Mouse (Mus musculus) cerebellum, adult 9-10 months (tissue): ENCODE results near the gene Col19a1.

ENCODE experiments used
- DNase-seq: peaks from one replicate; pipeline ENCODE4 v3.0.0; 2022

Gene Col19a1

DNA sequence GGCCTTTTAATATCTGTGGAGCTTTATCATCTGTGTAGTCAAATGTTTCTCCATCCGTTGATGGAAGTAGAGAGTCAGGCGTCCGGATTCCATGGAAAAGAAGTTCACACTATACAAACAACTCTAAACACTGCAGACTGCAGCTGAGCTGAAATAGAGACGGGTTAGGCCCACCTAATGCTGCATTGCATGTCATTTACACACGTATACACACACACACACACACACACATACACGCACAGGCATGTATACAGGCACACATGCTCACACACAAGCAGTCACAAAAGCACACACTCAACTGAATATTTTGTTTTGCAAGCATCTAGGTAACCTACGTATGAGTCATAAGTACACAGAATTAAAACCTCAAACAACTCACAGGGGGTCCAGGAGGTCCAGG, 284.2 kb downstream of the Col19a1 start:
- DNase-seq: no peak

DNA sequence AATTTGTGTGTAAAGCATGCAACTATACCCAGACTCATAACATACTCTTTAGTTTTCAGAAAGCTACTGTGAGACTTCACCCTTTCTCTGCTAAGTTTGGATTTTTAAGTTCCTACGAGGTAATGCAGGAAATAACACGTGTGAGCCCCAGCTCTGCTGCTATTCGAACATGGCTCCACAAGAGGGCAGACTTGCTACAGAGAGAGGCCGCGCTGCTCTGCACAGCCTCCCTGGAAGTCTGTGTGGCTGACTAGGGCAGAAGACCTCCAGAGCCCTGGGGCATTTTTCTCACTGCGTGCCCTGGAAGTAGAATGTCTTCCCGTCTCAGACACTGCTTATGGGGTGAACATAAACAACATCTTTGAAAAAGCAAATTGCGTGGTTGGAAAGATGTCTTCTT, 284.6 kb downstream of the Col19a1 start:
- DNase-seq: peak; percentile 14

DNA sequence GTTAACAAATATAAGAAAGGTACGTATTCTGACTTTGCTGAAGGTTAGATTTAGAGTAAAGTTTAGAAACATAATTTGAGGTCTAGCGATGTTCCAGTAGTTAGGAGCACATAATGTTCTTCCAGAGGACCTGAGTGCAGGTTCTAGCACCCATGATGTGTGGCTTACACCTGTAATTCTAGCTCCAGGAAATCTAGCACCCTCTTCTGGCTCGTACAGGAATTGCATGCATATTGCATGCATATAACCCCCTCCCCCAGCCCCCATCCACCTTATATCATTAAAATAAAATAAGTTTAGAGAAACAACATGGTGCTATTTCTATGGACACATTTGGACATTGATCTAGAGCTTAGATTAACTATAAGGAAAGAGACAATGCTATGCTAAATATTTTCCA, 286.6 kb downstream of the Col19a1 start:
- no peak for DNase-seq

DNA sequence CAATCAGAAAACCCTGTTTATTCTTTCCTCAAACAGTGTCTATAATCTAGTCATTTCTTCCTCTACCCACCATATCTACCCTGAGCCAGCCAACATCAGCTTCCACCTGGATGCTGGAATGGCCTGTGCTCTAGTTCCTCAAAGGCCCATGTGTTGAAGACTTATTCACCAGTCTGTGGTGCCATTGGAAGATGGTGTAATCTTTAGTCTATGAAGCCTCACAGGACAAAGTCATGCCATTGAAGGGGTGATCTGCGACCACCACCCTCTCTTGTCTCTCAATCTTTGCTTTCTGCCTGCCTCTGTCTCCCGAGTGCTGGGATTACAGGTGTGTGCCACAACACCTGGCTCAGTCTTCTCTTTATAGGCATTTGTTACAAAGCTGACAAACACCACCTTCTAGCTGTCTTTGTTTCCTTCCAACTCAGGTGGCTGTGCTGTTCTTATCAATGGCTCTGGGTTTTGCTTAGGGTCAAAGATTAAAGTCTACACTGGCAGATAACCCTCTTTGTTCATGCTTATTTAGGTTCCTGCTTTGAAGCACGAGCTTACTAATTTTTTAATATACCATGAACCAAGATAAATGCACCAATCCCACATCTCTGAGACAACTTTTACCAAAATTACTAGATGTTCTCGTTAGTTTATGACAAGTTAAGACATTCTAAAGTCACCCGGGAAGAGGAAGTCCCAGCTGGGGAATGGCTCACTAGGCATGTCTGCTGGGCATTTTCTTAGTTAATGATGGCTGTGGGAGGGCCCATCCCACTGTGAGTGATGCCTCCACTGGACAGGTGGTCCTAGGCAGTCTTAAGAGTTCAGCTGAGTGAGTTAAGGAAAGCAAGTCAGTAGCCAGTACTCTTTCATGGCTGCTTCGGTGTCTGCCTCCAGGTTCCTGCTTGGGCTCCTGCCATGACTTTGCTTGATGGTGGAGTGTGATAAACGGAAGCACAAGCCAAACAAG, 292.0 kb downstream of the Col19a1 start:
- DNase-seq: no peak

DNA sequence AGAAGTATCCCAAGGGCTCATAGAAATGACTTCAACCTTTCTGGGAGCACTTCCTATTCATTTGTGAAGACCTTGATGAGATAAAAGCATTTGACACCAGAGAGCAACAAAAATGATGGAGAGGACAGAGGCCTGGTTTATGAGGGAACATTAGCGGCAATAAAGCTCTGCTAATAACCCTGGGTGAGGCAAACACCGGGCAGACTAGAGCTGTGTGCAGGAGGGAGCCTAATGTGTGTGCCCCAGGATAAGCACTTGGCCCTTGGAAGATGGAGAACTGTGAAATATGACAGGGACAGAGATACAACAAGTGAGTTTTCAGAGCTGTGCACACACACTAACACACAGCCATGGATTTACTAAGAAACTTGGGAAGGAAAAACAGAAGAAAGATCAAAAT, 294.8 kb downstream of the Col19a1 start:
- DNase-seq: no peak

DNA sequence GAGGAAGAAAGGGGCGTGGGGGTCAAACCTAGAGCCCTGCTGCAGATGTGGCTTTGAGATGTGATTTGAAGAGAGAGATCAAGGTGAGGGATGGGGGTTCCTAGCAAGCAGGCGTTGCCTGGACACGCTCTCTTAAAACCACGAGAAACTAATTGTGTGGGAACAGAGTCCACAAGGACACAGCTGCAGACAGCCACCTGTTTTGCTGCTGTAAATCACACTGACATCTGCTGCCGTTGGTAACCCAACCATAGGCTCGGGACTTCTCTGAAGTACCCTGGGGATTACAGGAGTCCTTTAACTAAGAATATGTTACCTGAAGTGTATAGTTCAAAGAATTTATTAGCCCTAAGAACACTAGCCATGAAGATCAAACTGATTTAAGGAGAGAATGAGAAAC, 300.9 kb downstream of the Col19a1 start:
- DNase-seq: no peak

DNA sequence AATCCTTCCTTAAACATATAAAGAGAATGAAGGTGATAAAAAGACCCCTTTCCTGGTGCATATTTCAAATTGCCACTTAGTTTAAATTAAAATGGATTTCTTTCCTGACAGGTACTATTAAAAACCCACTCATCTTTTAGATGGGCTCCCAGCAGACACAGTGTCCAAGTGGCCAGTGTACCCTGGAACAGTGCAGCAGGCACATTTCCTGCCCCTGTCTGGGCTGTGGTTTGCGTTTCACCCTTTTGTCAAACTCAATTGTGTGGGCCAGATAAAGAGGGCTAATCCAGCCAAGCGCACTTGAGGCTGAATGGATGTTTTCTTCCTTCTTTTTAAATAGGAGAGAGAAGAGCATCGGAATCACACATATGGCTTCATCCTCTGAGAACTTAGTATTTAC, 320.2 kb downstream of the Col19a1 start:
- no peak for DNase-seq

DNA sequence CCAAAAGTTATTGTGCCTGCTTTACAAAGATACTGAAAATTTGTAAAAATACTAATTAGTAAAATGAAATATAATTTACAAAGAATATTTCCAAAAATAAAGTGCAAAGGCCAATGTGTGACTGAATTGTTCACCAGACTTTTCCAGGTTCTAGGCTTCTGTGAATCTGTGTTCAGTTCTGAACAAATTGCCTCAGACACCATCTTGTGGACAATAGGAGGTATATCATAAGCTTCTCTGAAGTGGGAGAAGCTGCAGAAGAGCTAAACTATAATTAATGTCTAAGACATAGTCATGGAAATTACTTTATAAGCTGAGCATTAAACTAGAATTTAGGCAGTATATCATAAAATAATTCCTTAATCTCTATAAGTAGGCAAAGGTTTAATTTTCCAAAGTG, 326.1 kb downstream of the Col19a1 start:
- DNase-seq: no peak

DNA sequence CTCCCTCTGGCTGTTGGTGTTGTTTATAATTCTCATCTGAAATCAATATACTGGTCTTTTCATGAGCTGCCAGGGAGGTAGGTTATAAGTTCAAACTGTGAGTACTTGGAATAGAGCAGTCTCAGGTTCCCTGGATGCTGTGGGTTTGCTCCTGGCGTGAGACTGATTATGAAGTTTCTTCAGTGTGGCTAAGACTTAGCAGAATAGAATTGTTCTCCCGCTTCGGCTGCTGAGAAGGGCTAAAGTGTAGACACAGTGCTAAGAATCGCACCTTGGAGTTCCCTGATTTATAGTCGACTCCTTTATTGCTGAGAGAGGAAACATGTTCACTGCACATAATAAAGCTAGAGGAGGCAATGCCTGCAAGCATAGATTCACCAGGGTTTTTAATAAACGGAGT, 327.9 kb downstream of the Col19a1 start:
- DNase-seq: no peak

DNA sequence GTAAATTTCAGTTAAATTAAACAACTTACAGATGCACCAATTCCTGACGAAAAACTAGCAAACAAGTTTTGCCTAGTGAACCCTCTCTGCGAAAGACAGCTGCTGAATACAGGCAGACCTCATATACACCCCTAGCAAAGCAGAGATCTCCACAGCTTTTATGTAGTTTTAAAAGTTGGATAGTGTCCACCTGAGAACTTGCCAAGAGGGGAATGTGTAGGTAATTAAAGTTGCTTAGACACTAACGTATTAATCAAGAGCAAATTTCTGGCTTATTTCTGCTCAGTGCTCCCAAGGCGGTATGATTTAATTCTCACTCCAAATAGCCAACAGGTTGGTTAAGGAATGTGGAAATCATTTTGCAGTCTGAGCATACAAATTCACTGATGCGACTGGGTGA, 329.3 kb downstream of the Col19a1 start:
- no peak for DNase-seq

DNA sequence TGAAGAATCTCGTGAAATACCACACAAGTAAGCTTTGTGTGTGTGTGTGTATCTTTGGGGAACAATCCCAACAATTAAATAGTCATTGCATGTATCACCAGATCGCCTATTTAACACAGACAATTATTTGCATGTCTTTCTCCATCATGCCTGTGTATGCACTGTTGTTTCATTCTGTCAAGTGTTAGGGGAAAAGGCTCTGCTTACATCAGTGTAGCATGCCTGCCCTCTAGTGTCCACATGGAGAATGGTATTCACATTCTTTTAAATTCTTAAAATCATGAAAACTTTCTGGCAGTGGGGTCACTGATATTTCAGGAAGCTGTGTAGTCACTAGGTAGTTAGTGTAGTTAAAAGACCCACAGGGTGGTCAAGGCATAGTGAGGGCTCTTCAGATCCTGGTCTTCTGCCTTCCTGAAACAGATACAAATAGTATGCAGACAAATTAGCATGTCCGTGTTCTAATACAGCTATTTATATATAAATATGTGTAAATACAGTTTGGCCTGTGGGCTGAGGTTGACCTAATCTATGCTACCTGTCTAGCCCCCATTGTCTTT, 338.1 kb downstream of the Col19a1 start:
- peak; percentile 86 for DNase-seq

DNA sequence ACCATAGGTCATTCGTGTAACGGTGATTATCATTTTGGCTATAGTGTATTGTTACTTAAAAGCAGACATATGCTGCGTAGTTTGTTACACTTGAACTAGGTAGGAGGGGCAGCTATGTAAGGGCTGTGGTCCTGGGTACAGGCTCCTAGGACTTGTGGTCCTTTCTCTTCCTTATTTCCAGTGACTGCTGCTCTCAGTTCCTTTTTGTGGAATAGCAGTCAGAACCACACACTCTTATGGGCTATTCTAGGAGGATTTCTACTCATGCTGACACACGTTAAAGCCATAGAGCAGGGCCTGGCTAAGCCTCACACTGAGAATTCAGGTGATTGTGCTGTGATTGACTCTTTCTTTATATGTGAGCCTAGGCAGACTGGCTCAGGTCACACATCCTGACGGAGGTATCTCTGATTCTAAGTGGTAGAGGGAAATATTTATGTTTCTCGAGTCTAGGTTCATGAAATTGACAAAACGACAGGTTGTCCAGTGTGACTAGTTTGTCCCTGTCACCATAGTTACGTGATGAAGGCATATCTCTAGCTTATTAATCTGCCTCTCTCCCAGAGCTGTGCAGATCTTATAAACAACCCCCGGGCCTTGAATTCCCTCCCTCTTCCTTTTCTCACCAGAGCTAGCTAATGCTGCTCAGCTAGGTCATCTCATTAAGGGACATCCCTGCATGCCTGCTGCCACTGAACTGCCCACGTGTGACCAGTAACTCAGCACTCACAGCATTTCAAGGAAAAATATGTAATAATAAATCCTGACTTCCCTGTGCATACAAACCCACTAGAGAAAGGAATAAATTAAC, 338.8 kb downstream of the Col19a1 start:
- DNase-seq: no peak

DNA sequence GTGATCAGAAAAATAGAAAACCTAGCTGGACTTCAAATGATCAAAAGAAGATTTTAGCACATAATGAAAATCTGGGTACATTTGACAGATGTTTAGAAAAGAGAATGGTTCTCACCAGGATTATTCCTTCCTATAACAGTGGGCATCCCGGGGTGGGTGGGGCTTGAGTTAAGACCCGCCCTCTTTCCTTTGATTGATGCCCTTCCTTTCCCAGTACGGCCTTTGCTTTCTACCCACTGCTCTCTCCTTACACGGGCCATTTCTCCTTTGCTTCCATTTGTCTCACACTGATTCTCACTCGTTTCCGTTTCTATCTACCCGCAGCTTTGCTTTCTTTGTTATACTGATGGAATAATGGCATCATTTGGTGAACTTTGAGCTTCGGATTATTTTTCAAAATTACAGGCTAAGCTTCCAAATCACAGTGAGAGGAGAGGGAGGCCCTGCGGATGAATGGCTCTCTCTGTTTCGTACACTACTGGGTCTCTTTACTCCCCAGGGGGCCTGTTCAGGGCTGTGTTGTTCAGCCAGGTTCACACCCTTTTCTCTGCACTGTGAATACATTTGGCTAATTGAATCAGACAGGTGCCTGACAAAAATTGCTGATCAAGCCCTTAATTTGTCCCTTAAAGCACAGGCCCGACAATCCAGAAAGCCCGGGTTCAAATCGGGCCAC, 341.4 kb downstream of the Col19a1 start:
- no peak for DNase-seq

DNA sequence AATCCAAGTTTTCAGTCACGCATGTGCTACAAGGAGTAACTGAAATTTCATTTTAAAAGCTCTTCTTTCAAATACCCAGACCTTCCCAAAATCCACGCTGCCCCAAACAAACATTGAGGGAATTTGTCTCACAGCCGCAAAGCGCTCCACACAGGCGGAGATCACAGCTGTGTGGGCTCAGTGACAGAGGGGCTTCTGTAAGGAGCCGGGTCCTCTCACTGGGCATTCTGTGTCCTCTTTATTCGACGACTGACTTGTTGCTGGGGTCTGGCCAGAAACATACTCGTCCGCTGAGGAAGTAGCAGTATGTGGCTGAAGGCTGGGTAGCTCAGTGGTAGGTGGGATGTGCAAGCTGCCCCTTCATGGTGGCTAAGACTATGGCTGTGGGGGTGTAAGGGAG, 342.3 kb downstream of the Col19a1 start:
- no peak for DNase-seq

DNA sequence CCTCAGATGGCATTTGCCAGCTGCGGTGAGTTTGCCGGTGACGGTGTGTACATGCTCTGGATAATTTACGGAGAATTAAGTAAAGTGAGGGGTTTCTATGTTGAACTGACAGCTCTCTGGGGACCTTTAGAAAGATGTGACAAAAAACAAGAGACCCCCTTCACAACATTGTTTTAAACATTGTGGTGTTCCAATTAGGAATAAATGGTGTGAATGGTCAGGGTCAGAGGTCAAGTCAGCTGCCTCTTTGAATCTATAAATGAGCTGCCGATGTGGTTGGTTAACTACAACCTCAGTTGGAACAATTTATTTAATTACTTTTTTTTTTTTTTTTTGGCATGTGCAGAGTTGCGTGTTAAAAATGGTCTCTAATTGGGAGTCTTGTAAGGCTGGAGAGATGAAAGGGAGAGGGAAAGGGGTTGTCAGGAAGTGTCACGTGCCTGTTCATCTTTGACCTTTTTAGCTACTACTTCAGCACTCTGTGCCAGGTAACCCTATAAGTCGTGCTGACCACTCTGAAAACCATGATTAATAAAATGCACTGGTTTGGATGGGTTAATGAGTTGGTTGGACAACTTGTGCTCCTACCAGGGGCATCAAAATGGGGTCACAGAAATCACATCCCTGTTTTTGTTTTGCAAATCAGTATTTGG, 347.1 kb downstream of the Col19a1 start:
- DNase-seq: no peak

DNA sequence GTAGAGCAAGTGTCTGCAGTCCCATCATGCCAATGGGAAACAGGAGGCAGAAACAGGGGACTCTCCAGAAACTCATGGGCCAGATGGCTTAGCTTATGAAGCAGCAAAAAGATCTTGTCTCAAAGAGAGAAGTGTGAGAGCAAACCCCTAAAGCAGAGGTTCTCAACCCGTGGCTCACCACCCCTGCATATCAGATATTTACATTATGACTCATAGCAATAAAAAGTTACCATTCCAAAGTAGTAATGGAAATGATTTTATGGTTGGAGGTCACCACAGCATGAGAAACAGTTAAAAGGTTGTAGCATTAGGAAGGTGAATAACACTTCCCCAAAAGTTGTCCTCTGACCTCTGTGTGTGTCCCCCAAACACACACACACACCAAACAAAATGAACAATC, 350.9 kb downstream of the Col19a1 start:
- no peak for DNase-seq

DNA sequence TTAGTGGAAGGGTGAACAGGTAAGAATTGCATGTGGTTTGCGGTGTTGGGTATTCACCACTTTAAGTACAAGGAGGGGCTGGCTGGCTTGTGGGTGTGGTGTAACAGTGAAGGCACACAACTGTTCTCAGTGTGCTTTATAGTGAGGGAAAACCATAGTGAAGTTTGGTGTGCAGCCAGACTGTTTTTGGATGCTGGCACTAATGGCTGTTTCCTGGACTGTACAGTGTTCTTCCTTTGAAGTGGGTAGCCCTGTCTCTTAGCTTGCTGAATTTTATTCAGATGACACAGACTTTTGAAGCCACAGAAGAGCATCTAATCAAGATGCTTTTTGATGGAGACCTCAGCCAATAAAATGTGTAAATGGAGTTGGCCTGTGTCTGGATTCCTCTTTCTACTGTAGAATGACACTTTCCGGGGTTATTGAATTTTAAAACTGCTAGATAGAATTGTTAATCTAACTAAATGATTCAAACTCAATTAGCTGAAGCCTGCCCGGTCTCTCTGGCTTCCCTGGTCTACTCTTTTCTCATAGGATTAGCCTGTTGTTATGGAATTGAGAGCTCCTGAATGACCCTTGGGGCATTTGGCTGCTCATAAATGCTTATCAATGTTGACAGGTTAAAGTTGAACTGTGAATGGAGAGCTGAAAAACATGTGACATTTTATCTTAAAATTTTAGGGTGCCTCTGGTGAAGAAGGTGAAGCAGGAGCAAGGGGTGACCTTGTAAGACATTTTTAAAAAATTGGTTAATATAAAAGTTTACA, 355.6 kb downstream of the Col19a1 start:
- DNase-seq: no peak

DNA sequence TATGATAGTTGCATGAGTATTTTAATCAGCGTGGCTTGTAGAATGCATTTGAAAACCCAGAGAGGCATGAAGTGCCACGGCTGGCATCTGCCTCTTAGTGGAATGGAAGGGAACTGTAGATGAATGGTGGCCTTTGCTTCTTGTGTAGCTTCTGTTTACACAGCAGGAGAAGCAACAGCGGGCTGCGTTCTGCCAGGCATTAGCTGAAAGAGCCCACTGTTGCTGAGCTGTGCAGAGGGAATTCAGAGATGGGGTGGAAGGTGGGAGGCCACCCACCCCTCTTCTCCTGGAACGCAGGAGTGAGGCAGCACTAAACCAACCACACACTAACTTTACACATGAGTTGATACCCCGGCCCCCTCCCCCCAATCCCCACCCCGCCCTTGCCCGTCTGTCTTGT, 356.8 kb downstream of the Col19a1 start:
- DNase-seq: peak; percentile 41

DNA sequence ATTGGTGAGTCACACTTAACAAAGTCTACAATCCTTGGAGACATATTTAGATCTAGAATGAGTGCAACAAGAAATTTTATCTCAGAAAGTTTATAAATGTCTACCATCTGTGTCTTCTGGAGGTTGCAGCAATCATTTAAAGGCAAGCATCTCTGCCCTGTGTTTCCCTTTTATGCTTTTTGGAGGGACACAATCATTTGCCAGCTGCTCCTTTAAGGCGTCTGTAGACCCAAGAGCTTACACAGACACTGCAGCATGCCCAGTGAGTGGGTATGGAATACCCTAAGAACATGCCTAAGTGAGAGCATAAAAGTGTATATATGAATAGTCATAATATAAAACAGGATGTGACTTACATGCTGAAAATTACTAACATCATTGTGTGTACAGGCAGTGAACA, 357.7 kb downstream of the Col19a1 start:
- no peak for DNase-seq

DNA sequence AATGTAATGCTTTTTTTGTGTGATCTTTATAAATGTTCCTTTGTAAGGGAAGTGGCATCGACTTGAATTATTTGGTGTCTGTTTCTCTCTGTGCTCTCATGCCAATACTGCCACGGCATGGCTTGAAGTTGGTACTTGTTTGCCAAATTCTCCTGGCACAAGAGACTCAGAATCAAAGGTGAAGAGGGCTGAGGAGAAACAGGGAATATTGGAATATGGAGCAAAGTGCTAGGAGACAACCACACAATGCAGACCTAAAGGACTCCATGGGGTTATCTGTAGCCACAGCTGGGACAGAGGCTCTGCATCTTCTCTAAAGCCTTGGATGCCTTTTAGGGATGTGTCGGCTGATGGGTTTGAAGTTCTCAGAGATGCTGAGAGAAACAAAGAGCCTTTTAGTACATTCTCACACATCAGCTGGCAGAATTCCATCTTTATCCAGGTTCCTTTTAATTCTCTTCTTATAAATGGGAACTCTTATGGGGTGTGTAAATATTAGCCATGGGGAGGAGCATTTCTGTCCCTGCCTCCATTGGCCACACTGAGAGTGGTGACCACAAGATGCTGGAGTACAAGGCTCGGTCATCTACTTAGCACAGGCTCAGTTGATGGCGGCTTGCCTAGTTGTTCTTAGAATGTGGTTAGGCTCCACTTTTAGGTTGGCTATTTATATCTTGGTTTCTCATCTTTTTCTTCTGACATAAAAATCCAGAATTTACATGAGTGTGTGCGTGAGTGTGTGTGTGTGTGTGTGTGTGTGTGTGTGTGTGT, 360.1 kb downstream of the Col19a1 start:
- peak; percentile 87 for DNase-seq
